Mouse (Mus musculus) CH12.LX (cell line): ENCODE results near the gene Polk. TPM values are rescaled to one million over a fixed set of nuclear protein-coding genes. Genes with fewer than 3 reads are reported as not detected.

Experiments used
- DNase-seq: peaks from one replicate; pipeline ENCODE4 v3.0.0-alpha.2; 2013; ENCODE audit errors: extremely low read depth
- H3K27ac ChIP-seq: 2 replicates; pipeline ENCODE4 v1.5.1; 2012; ENCODE audit warnings: low read depth, mild to moderate bottlenecking, control low read depth, moderate library complexity; ENCODE audit not compliant: insufficient read depth
- H3K27me3 ChIP-seq: replicated peaks from 2 replicates; pipeline ENCODE3; 2012; ENCODE audit warnings: inconsistent platforms
- H3K36me3 ChIP-seq, 2 experiments: replicated peaks in 1 of 2; 2 replicates each; pipeline versions ENCODE3 to v1.6.1; 2012; ENCODE audit warnings: inconsistent platforms in 1 of 2, low read length in 1 of 2, mild to moderate bottlenecking in 1 of 2, mixed read lengths in 1 of 2, moderate library complexity in 1 of 2; ENCODE audit not compliant: control insufficient read depth in 1 of 2, insufficient read depth in 1 of 2
- H3K4me1 ChIP-seq, 2 experiments: 2 replicates each; pipeline ENCODE4 v1.6.1; 2012; ENCODE audit warnings: inconsistent platforms in 1 of 2, moderate library complexity in 1 of 2; ENCODE audit not compliant: insufficient read depth in 2 of 2, control insufficient read depth in 1 of 2
- H3K4me2 ChIP-seq: 2 replicates; pipeline ENCODE4 v1.6.1; 2012; ENCODE audit warnings: low read depth, mild to moderate bottlenecking, control low read depth; ENCODE audit not compliant: poor library complexity, insufficient read depth, severe bottlenecking
- H3K4me3 ChIP-seq, 3 experiments: fragments of 150-350 bp in 1 of 3; sonication (generic) in 1 of 3; replicated peaks in 1 of 3; 2 replicates each; pipeline versions ENCODE3 to v1.5.1; 2011 to 2012; ENCODE audit warnings: low read depth in 2 of 3, low read length in 2 of 3, mild to moderate bottlenecking in 2 of 3, moderate library complexity in 2 of 3, control low read depth in 1 of 3, improper control_type of control experiment in 1 of 3, inconsistent platforms in 1 of 3, mixed read lengths in 1 of 3; ENCODE audit not compliant: poor library complexity in 1 of 3
- H3K79me2 ChIP-seq: replicated peaks from 2 replicates; pipeline ENCODE4 v1.6.1; 2012; ENCODE audit warnings: mild to moderate bottlenecking, moderate library complexity; ENCODE audit not compliant: control insufficient read depth, poor library complexity, insufficient read depth, severe bottlenecking; ENCODE audit errors: extremely low read depth
- H3K9ac ChIP-seq: 2 replicates; pipeline ENCODE4 v1.6.1; 2012; ENCODE audit warnings: low read depth, mild to moderate bottlenecking, control low read depth, moderate library complexity; ENCODE audit not compliant: insufficient read depth
- H3K9me3 ChIP-seq: replicated peaks from 2 replicates; pipeline ENCODE3; 2012; ENCODE audit warnings: low read length, inconsistent platforms, mixed read lengths
- CHD1 ChIP-seq: IDR thresholded peaks from 2 replicates; pipeline ENCODE4 v1.6.1; 2012; ENCODE audit warnings: low read depth, low read length, improper control_type of control experiment, inconsistent platforms
- CTCF ChIP-seq, 2 experiments: IDR thresholded peaks in 1 of 2; conservative IDR thresholded peaks in 1 of 2; 2 replicates each; pipeline ENCODE4 v1.5.1; 2011 to 2012; ENCODE audit warnings: low read depth in 2 of 2, low read length in 2 of 2, improper control_type of control experiment in 1 of 2, inconsistent platforms in 1 of 2, mild to moderate bottlenecking in 1 of 2, moderate library complexity in 1 of 2
- E2F4 ChIP-seq: IDR thresholded peaks from 2 replicates; pipeline ENCODE4 v1.6.1; 2011; ENCODE audit warnings: low read depth, low read length, improper control_type of control experiment; ENCODE audit not compliant: insufficient replicate concordance
- ELF1 ChIP-seq: IDR thresholded peaks from 2 replicates; pipeline ENCODE4 v1.6.1; 2014; ENCODE audit warnings: low read depth, mild to moderate bottlenecking, inconsistent platforms, low read length, improper control_type of control experiment
- EP300 ChIP-seq: IDR thresholded peaks from 2 replicates; pipeline ENCODE4 v1.6.1; 2011; ENCODE audit warnings: low read length, improper control_type of control experiment
- ETS1 ChIP-seq: conservative IDR thresholded peaks from 2 replicates; pipeline ENCODE4 v1.6.1; 2012; ENCODE audit warnings: low read depth, mild to moderate bottlenecking, inconsistent platforms, low read length, improper control_type of control experiment, moderate library complexity
- GABPA ChIP-seq: IDR thresholded peaks from 2 replicates; pipeline ENCODE4 v1.6.1; 2012; ENCODE audit warnings: low read depth, low read length, improper control_type of control experiment, inconsistent platforms; ENCODE audit not compliant: insufficient replicate concordance
- HCFC1 ChIP-seq: IDR thresholded peaks from 2 replicates; pipeline ENCODE4 v1.6.1; 2012; ENCODE audit warnings: low read depth, mild to moderate bottlenecking, inconsistent platforms, low read length, improper control_type of control experiment
- IRF4 ChIP-seq: IDR thresholded peaks from 2 replicates; pipeline ENCODE4 v1.6.1; 2014; ENCODE audit warnings: low read depth, mild to moderate bottlenecking, inconsistent platforms, low read length, improper control_type of control experiment
- JUN ChIP-seq: IDR thresholded peaks from 2 replicates; pipeline ENCODE4 v1.6.1; 2011; ENCODE audit warnings: low read depth, mild to moderate bottlenecking, low read length, improper control_type of control experiment, moderate library complexity; ENCODE audit not compliant: insufficient read depth
- JUND ChIP-seq: conservative IDR thresholded peaks from 2 replicates; pipeline ENCODE4 v1.6.1; 2011; ENCODE audit warnings: low read depth, low read length, improper control_type of control experiment
- KAT2A ChIP-seq: IDR thresholded peaks from 2 replicates; pipeline ENCODE4 v1.6.1; 2012; ENCODE audit warnings: low read length, improper control_type of control experiment, inconsistent platforms; ENCODE audit not compliant: insufficient replicate concordance
- MAFK ChIP-seq: IDR thresholded peaks from 2 replicates; pipeline ENCODE4 v1.6.1; 2011; ENCODE audit warnings: low read length, improper control_type of control experiment; ENCODE audit not compliant: insufficient replicate concordance
- MAX ChIP-seq: IDR thresholded peaks from 2 replicates; pipeline ENCODE4 v1.6.1; 2011; ENCODE audit warnings: low read length, improper control_type of control experiment
- MEF2A ChIP-seq: IDR thresholded peaks from 2 replicates; pipeline ENCODE4 v1.6.1; 2014; ENCODE audit warnings: low read depth, mild to moderate bottlenecking, inconsistent platforms, low read length, improper control_type of control experiment, borderline replicate concordance
- MXI1 ChIP-seq: IDR thresholded peaks from 2 replicates; pipeline ENCODE4 v1.6.1; 2011; ENCODE audit warnings: mild to moderate bottlenecking, low read depth, low read length, improper control_type of control experiment
- MYC ChIP-seq: IDR thresholded peaks from 2 replicates; pipeline ENCODE4 v1.6.1; 2011; ENCODE audit warnings: low read depth, mild to moderate bottlenecking, improper control_type of control experiment, low read length
- NELFE ChIP-seq: IDR thresholded peaks from 2 replicates; pipeline ENCODE4 v1.6.1; 2011; ENCODE audit warnings: low read depth, low read length, improper control_type of control experiment
- NRF1 ChIP-seq: IDR thresholded peaks from 2 replicates; pipeline ENCODE4 v1.6.1; 2014; ENCODE audit warnings: low read depth, mild to moderate bottlenecking, inconsistent platforms, low read length, improper control_type of control experiment, moderate library complexity
- PAX5 ChIP-seq: IDR thresholded peaks from 2 replicates; pipeline ENCODE4 v1.6.1; 2012; ENCODE audit warnings: low read length, inconsistent platforms, mixed read lengths
- POLR2A ChIP-seq: IDR thresholded peaks from 2 replicates; pipeline ENCODE4 v1.6.1; 2011; ENCODE audit warnings: low read depth, mild to moderate bottlenecking, improper control_type of control experiment, low read length
- POLR2AphosphoS2 ChIP-seq: IDR thresholded peaks from 2 replicates; pipeline ENCODE4 v1.6.1; 2011; ENCODE audit warnings: low read depth, low read length, improper control_type of control experiment
- RAD21 ChIP-seq: IDR thresholded peaks from 2 replicates; pipeline ENCODE4 v1.6.1; 2011; ENCODE audit warnings: low read depth, mild to moderate bottlenecking, low read length, improper control_type of control experiment, moderate library complexity
- SIN3A ChIP-seq: IDR thresholded peaks from 2 replicates; pipeline ENCODE4 v1.6.1; 2012; ENCODE audit warnings: low read length, improper control_type of control experiment, inconsistent platforms
- SMC3 ChIP-seq: IDR thresholded peaks from 2 replicates; pipeline ENCODE4 v1.6.1; 2011; ENCODE audit warnings: low read depth, low read length, improper control_type of control experiment
- TCF12 ChIP-seq: IDR thresholded peaks from 2 replicates; pipeline ENCODE4 v1.6.1; 2014; ENCODE audit warnings: low read depth, mild to moderate bottlenecking, inconsistent platforms, low read length, improper control_type of control experiment
- UBTF ChIP-seq: IDR thresholded peaks from 2 replicates; pipeline ENCODE4 v1.6.1; 2012; ENCODE audit warnings: low read depth, mild to moderate bottlenecking, inconsistent platforms, low read length, improper control_type of control experiment, moderate library complexity
- USF1 ChIP-seq: IDR thresholded peaks from 2 replicates; pipeline ENCODE4 v1.6.1; 2014; ENCODE audit warnings: low read depth, mild to moderate bottlenecking, inconsistent platforms, low read length, improper control_type of control experiment
- USF2 ChIP-seq: conservative IDR thresholded peaks from 2 replicates; pipeline ENCODE4 v1.6.1; 2011; ENCODE audit warnings: low read depth, low read length, improper control_type of control experiment
- ZC3H11A ChIP-seq: IDR thresholded peaks from 2 replicates; pipeline ENCODE4 v1.6.1; 2012; ENCODE audit warnings: low read depth, mild to moderate bottlenecking, inconsistent platforms, low read length, improper control_type of control experiment
- ZMIZ1 ChIP-seq: IDR thresholded peaks from 2 replicates; pipeline ENCODE4 v1.6.1; 2012; ENCODE audit warnings: low read depth, mild to moderate bottlenecking, inconsistent platforms, low read length, improper control_type of control experiment
- ZNF384 ChIP-seq: IDR thresholded peaks from 2 replicates; pipeline ENCODE4 v1.6.1; 2012; ENCODE audit warnings: low read depth, low read length, improper control_type of control experiment, inconsistent platforms
- dilution Hi-C: fragments of 300-500 bp; cut with MboI; formaldehyde crosslinking; loops from 2 replicates; pipeline ENCODE4 v1.14.3; 2020; ENCODE audit warnings: low sequenced_read_pairs; ENCODE audit not compliant: extremely low pct_unique_long_range_greater_than_20kb, extremely low pct_ligation_motif_present
- in situ Hi-C: fragments of 300-500 bp; cut with MboI; formaldehyde crosslinking; loops from 3 replicates; pipeline ENCODE4 v1.14.3; 2019; ENCODE audit warnings: low sequenced_read_pairs, low pct_ligation_motif_present, low pct_unique_long_range_greater_than_20kb, mixed read lengths
- polyA plus RNA-seq: library from polyadenylated mRNA; unstranded; fragments of >175 nt; gene quantifications from 2 replicates; pipeline ENCODE4 v1.2.1, GENCODE M21; 2012; ENCODE audit warnings: low read depth; ENCODE audit not compliant: insufficient read length
- total RNA-seq, 2 experiments: library from RNA; depleted of rRNA; stranded (reverse); fragments of 300-350 nt in 1 of 2; fragments of >200 nt in 1 of 2; gene quantifications; 2 replicates each; pipeline ENCODE4 v1.2.3; 2012 to 2014

Gene Polk
- total and polyA plus RNA-seq, 3 experiments, result 10.4 to 12.9 (median 10.5) TPM

GRCm38 (mm10) chr13:96432376-96432811, 110.0 kb downstream of the Polk start:
- Histone ChIP-seq H3K79me2 (no peaks in the 10 kb centered on the region), H3K27me3 (no peaks in the 10 kb centered on the region), H3K4me1 (peaks cover 4 to 16% of the 10 kb centered on the region in 2 experiments), H3K9ac (no peak overlapping the region), H3K4me3 (no peak overlapping the region), H3K4me2 (no peak overlapping the region), H3K36me3 (no peaks in the 10 kb centered on the region), H3K27ac (no peak overlapping the region), H3K9me3 (no peaks in the 10 kb centered on the region)
- dilution Hi-C loops, result no loop called here
- in situ Hi-C loops, result loop anchor here (5.0 kb wide), 1 partner anchor 160 kb away; no protein-coding TSS in a partner anchor
- DNase-seq, result no peak
- no peak for TF ChIP-seq POLR2A
- TF ChIP-seq ELF1, result no peak
- TF ChIP-seq USF1, result no peak

- H3K9ac ChIP-seq, result no peak overlapping the region
- in situ Hi-C loops, result loop anchor here (5.0 kb wide), 1 partner anchor 161 kb away; no protein-coding TSS in a partner anchor
- H3K27me3 ChIP-seq, result no peaks in the 10 kb centered on the region
- no peaks in the 10 kb centered on the region for H3K9me3 ChIP-seq
- H3K4me1 ChIP-seq, result peaks cover 4 to 12% of the 10 kb centered on the region in 2 experiments
- dilution Hi-C loops, result no loop called here
- no peak overlapping the region for H3K4me3 ChIP-seq
- H3K27ac ChIP-seq, result no peak overlapping the region
- H3K4me2 ChIP-seq, result no peak overlapping the region
- H3K36me3 ChIP-seq, result no peaks in the 10 kb centered on the region
- no peaks in the 10 kb centered on the region for H3K79me2 ChIP-seq
- DNase-seq, result peak; percentile 90
- TF ChIP-seq ZNF384, result no peak
- no peak for TF ChIP-seq ETS1
- no peak for TF ChIP-seq USF2
- no peak for TF ChIP-seq PAX5
- no peak for TF ChIP-seq KAT2A
- no peak for TF ChIP-seq UBTF
- no peak for TF ChIP-seq MEF2A
- TF ChIP-seq CTCF (conservative IDR thresholded peaks at IDR 0.05 in 1 of 2, IDR thresholded peaks at IDR 0.05 in 1 of 2; ENCODE audit: low read depth in 2 of 2, low read length in 2 of 2), result peak; percentile 27 to 91; a peak in 3 of 4 replicates
- 0 out of 2 replicates have a peak, but pooled peaks have one; percentile 34 for TF ChIP-seq SIN3A
- peak; percentile 66; the same call in 1 of the 2 replicates for TF ChIP-seq MAX
- TF ChIP-seq GABPA, result no peak
- TF ChIP-seq USF1, result no peak
- no peak for TF ChIP-seq CHD1
- peak; percentile 28; the same call in 1 of the 2 replicates for TF ChIP-seq MAFK
- no peak for TF ChIP-seq ELF1
- peak; percentile 53 for TF ChIP-seq IRF4
- TF ChIP-seq E2F4, result no peak
- TF ChIP-seq MXI1, result no peak
- TF ChIP-seq RAD21, result peak; percentile 92
- TF ChIP-seq NELFE, result peak; percentile 30; the same call in 1 of the 2 replicates
- no peak; the same call in 1 of the 2 replicates for TF ChIP-seq NRF1
- TF ChIP-seq JUND, result no peak
- peak; percentile 98 for TF ChIP-seq SMC3
- TF ChIP-seq HCFC1, result no peak
- no peak for TF ChIP-seq TCF12
- TF ChIP-seq EP300, result no peak
- no peak for TF ChIP-seq ZMIZ1
- TF ChIP-seq JUN, result no peak
- TF ChIP-seq ZC3H11A, result peak; percentile 68
- TF ChIP-seq POLR2A, result no peak
- peak; percentile 61; the same call in 1 of the 2 replicates for TF ChIP-seq MYC
- TF ChIP-seq POLR2AphosphoS2, result no peak
Observed at GRCm38 (mm10) chr13:96431595-96432156, 110.7 kb downstream of the Polk start.
